Mouse (Mus musculus): ENCODE results near the gene Pp2d1. TPM values are rescaled to one million over a fixed set of nuclear protein-coding genes. Genes with fewer than 3 reads are reported as not detected.

Gene Pp2d1
- polyA plus RNA-seq, 1 experiment from 2014 or later = 0.34 TPM

GRCm38 (mm10) chr17:53462603-53463495 is 76.4 kb downstream of the Pp2d1 start, which contains the start of gene Efhb:
Efhb (minus strand) TSS chr17:53463321.
- H3K4me2 ChIP-seq (replicated peaks) = peak within 1 kb of the TSS; percentile 66
- H3K9me3 ChIP-seq = no peaks in the 10 kb centered on the region
- H3K36me3 ChIP-seq = no peaks in the 10 kb centered on the region
- no peaks in the 10 kb centered on the region for H3K27me3 ChIP-seq
- no peaks in the 10 kb centered on the region for H3K4me1 ChIP-seq
- peak; percentile 94 for ATAC-seq (ENCODE audit: low FRiP score, low read depth)
- H3K27ac ChIP-seq = no peak within 1 kb of the TSS
- peak within 1 kb of the TSS; percentile 44 for H3K4me3 ChIP-seq
- 23% methylated on average over 26 of the region's 26 CpGs for WGBS
- H3K9ac ChIP-seq = peak within 1 kb of the TSS; percentile 57

Other genes with a start within 250 kb of the Pp2d1 start
- gene Efhb, start 76.1 kb downstream of the Pp2d1 start, polyA plus RNA-seq (2015; fragmentation: Nextera tagmentation; extraction: Ambion mirVana) = 0.33 and 0.45 TPM in 2 replicates
- 74.4 and 77.9 TPM in 2 replicates for gene Rab5a, start 60.2 kb downstream of the Pp2d1 start, polyA plus RNA-seq (2015; fragmentation: Nextera tagmentation; extraction: Ambion mirVana)
- gene Kat2b, start 27.4 kb upstream of the Pp2d1 start, polyA plus RNA-seq (2015; fragmentation: Nextera tagmentation; extraction: Ambion mirVana) = 5.4 and 5.8 TPM in 2 replicates
- gene Sgo1, start 149.9 kb upstream of the Pp2d1 start, polyA plus RNA-seq (2015; fragmentation: Nextera tagmentation; extraction: Ambion mirVana) = 32.8 and 38.3 TPM in 2 replicates

Measured in limb, embryonic 13.5 days (tissue).